ENCODE assay signal across 7 mouse cellular contexts in the genomic region with DNA sequence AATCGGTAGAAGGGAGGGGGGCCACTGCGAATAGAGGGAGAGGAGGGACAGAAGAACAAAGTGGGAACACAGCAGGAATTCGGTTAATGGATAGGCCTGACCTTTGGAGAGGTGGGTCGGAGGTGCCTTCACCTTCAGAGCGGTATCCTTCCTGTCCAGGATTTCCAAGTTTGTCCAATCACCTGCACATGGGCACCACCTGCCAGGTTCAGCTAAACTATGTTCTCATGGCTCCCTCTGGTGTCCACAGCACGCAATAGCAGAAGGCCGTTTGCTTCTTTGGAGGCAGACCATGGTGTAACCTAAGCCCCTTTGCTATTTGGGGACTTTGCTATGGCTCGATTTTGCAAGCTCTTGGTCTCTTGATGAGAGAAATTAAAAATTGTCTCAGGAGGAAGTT.
DNase-seq lines count a peak whose midpoint lies in the region; TF ChIP-seq lines count a peak whose summit lies in the region.

No protein-coding gene starts in this region.

- no peaks in the 10 kb centered on the region for H3K9me3 ChIP-seq in ES-E14 (ENCODE audit: control insufficient read depth, insufficient read depth, low read depth, low read length)

- H3K4me1 ChIP-seq in ES-E14 (ENCODE audit: control insufficient read depth in 2 of 2, insufficient read depth in 2 of 2, low read length in 2 of 2, poor library complexity in 1 of 2): peaks cover 0 to 6% of the 10 kb centered on the region in 2 experiments; a peak in 2 of 4 replicates

- no peaks in the 10 kb centered on the region for H3K79me2 ChIP-seq in C2C12 (ENCODE audit: control insufficient read depth, insufficient read depth)

- H3K36me3 ChIP-seq in C2C12 (ENCODE audit: control insufficient read depth, insufficient read depth) (no peaks in the 10 kb centered on the region), ES-E14 (ENCODE audit: control insufficient read depth, insufficient read depth, low read length, poor library complexity, severe bottlenecking) (no peaks in the 10 kb centered on the region)

- H3ac ChIP-seq in C2C12 (ENCODE audit: control insufficient read depth, insufficient read length, low read depth): no peak overlapping the region

- TF ChIP-seq CTCF in C2C12 (IDR thresholded peaks at IDR 0.05; ENCODE audit: control insufficient read depth, insufficient read depth, insufficient read length): peak; percentile 51

- no peak overlapping the region for H3K9ac ChIP-seq in ES-E14 (ENCODE audit: insufficient read depth, low read depth, low read length, poor library complexity, severe bottlenecking)

- DNase-seq in ES-E14 (ENCODE audit: low read depth, low spot score): peak; percentile 65
- peak; percentile 90 for DNase-seq in cerebellum, adult 9-10 months
- DNase-seq in gastrocnemius, postnatal 10 days: peak; percentile 49
- peak; percentile 24 for DNase-seq in large intestine, adult 2 months (ENCODE audit: low read depth, low spot score)
- peak; percentile 68 for DNase-seq in lung, postnatal 14 days
- DNase-seq in skeletal muscle tissue, adult 2 months (ENCODE audit: low read depth, low spot score): peak; percentile 44

- no peaks in the 10 kb centered on the region for H3K79me3 ChIP-seq in C2C12 (ENCODE audit: low read depth)

- H3K4me3 ChIP-seq in C2C12 (ENCODE audit: insufficient read depth, poor library complexity, severe bottlenecking): no peak overlapping the region
- no peak overlapping the region for H3K4me3 ChIP-seq in ES-E14 (ENCODE audit: insufficient read depth in 1 of 2, low read depth in 1 of 2, low read length in 2 of 2, poor library complexity in 1 of 2, severe bottlenecking in 1 of 2)

- in situ Hi-C loops in ES-E14 (cut with MboI; ENCODE audit: low sequenced_read_pairs in 2 of 2, unreplicated experiment in 2 of 2): no loop called here

- 21% methylated on average over 8 of the region's 8 CpGs for WGBS in large intestine, adult 2 months

- no peaks in the 10 kb centered on the region for H3K27me3 ChIP-seq in C2C12 (ENCODE audit: control insufficient read depth, insufficient read depth, insufficient read length)

- H3K27ac ChIP-seq in ES-E14 (ENCODE audit: insufficient read depth, low read depth, low read length, poor library complexity, severe bottlenecking): no peak overlapping the region

TF ChIP-seq in C2C12, 6 proteins besides CTCF, POLR2A, EP300 and RAD21:
- TF ChIP-seq FOSL1 (IDR thresholded peaks at IDR 0.05; ENCODE audit: insufficient read depth, low read length, poor library complexity, severe bottlenecking) (no peak), CEBPB (IDR thresholded peaks at IDR 0.05; ENCODE audit: low read depth) (no peak), MYOG (IDR thresholded peaks at IDR 0.05; ENCODE audit: control insufficient read depth, extremely low read depth, insufficient read length) (no peak), USF1 (IDR thresholded peaks at IDR 0.05; ENCODE audit: low read depth) (no peak), MYOD1 (IDR thresholded peaks at IDR 0.05; ENCODE audit: control insufficient read depth, insufficient read length, low read depth) (no peak), MAX (IDR thresholded peaks at IDR 0.05) (no peak)

TF ChIP-seq in ES-E14, 5 proteins besides CTCF, POLR2A, EP300 and RAD21:
- TF ChIP-seq ZC3H11A (IDR thresholded peaks at IDR 0.05; ENCODE audit: borderline replicate concordance, low read depth, low read length) (peak; percentile 93), ZNF384 (IDR thresholded peaks at IDR 0.05; ENCODE audit: low read depth, low read length) (no peak)

Comparison
In these comparisons a context has a peak if more than half of its experiments do, and no peak if none do; other contexts are left out.
1. DNase-seq: peak in every context shown above with its lines; median percentile 90 in cerebellum, adult 9-10 months; 68 in lung, postnatal 14 days; 65 in ES-E14; 49 in gastrocnemius, postnatal 10 days; 44 in skeletal muscle tissue, adult 2 months; 24 in large intestine, adult 2 months.